Mouse (Mus musculus): Measurements from ENCODE around the gene Rap1a. TPM values are rescaled to one million over a fixed set of nuclear protein-coding genes. Genes with fewer than 3 reads are reported as not detected.

Gene Rap1a
- polyA plus RNA-seq, 1 experiment from 2014 or later, result 81.6 TPM

GRCm38 (mm10) chr3:105722510-105722909 lies 78.6 kb downstream of the Rap1a start:
- no peak for ATAC-seq (replicated peaks; ENCODE audit: low FRiP score, low TSS enrichment, low read depth)
- Histone ChIP-seq H3K9ac (ENCODE audit: low read length) (no peak overlapping the region), H3K27me3 (replicated peaks; ENCODE audit: control insufficient read depth, insufficient read depth, low read length) (no peaks in the 10 kb centered on the region)

GRCm38 (mm10) chr3:105721681-105722201 lies 79.4 kb downstream of the Rap1a start:
- Histone ChIP-seq H3K27ac (ENCODE audit: low read depth) (no peak overlapping the region), H3K36me3 (ENCODE audit: control insufficient read depth, insufficient read depth, low read length) (peaks cover 5% of the 10 kb centered on the region; the same call in 1 of the 2 replicates), H3K9me3 (ENCODE audit: control insufficient read depth, low read length) (no peaks in the 10 kb centered on the region), H3K27me3 (replicated peaks; ENCODE audit: control insufficient read depth, insufficient read depth, low read length) (no peaks in the 10 kb centered on the region), H3K9ac (ENCODE audit: low read length) (no peak overlapping the region), H3K4me3 (ENCODE audit: low read depth, low read length) (no peak overlapping the region), H3K4me1 (replicated peaks; ENCODE audit: control insufficient read depth, insufficient read depth, low read length) (no peaks in the 10 kb centered on the region; the same call in 1 of the 2 replicates), H3K4me2 (ENCODE audit: low read length) (no peak overlapping the region)
- WGBS, result 70% methylated on average over 2 of the region's 2 CpGs
- DNase-seq (ENCODE audit: low spot score) (no peak), ATAC-seq (replicated peaks; ENCODE audit: low FRiP score, low TSS enrichment, low read depth) (no peak)

More at GRCm38 (mm10) chr3:105722510-105722909, 78.6 kb downstream of the Rap1a start:
- Histone ChIP-seq H3K27ac (ENCODE audit: low read depth) (no peak overlapping the region), H3K4me3 (ENCODE audit: low read depth, low read length) (no peak overlapping the region), H3K4me2 (ENCODE audit: low read length) (no peak overlapping the region), H3K9me3 (ENCODE audit: control insufficient read depth, low read length) (no peaks in the 10 kb centered on the region), H3K36me3 (ENCODE audit: control insufficient read depth, insufficient read depth, low read length) (peaks cover 9% of the 10 kb centered on the region), H3K4me1 (replicated peaks; ENCODE audit: control insufficient read depth, insufficient read depth, low read length) (no peaks in the 10 kb centered on the region; the same call in 1 of the 2 replicates)
- no peak for DNase-seq (ENCODE audit: low spot score)
- 88% methylated on average over 3 of the region's 3 CpGs for WGBS

GRCm38 (mm10) chr3:105720514-105720913 lies 80.6 kb downstream of the Rap1a start:
- no peaks in the 10 kb centered on the region for H3K27me3 ChIP-seq (replicated peaks; ENCODE audit: control insufficient read depth, insufficient read depth, low read length)
- no peak for ATAC-seq (replicated peaks; ENCODE audit: low FRiP score, low TSS enrichment, low read depth)
- no peaks in the 10 kb centered on the region for H3K9me3 ChIP-seq (ENCODE audit: control insufficient read depth, low read length)
- H3K4me3 ChIP-seq (ENCODE audit: low read depth, low read length), result no peak overlapping the region
- H3K36me3 ChIP-seq (ENCODE audit: control insufficient read depth, insufficient read depth, low read length), result peaks cover 5% of the 10 kb centered on the region; the same call in 1 of the 2 replicates
- H3K4me1 ChIP-seq (replicated peaks; ENCODE audit: control insufficient read depth, insufficient read depth, low read length), result no peaks in the 10 kb centered on the region; the same call in 1 of the 2 replicates
- 66% methylated on average over 4 of the region's 4 CpGs for WGBS
- no peak overlapping the region for H3K4me2 ChIP-seq (ENCODE audit: low read length)
- DNase-seq (ENCODE audit: low spot score), result no peak
- H3K27ac ChIP-seq (ENCODE audit: low read depth), result no peak overlapping the region
- no peak overlapping the region for H3K9ac ChIP-seq (ENCODE audit: low read length)

GRCm38 (mm10) chr3:105719979-105720378 lies 81.2 kb downstream of the Rap1a start:
- no peaks in the 10 kb centered on the region for H3K27me3 ChIP-seq (replicated peaks; ENCODE audit: control insufficient read depth, insufficient read depth, low read length)
- WGBS, result 71% methylated on average over 4 of the region's 4 CpGs
- DNase-seq (ENCODE audit: low spot score), result no peak
- ATAC-seq (replicated peaks; ENCODE audit: low FRiP score, low TSS enrichment, low read depth), result no peak
- H3K27ac ChIP-seq (ENCODE audit: low read depth), result no peak overlapping the region
- H3K4me3 ChIP-seq (ENCODE audit: low read depth, low read length), result no peak overlapping the region
- no peak overlapping the region for H3K9ac ChIP-seq (ENCODE audit: low read length)
- H3K4me1 ChIP-seq (replicated peaks; ENCODE audit: control insufficient read depth, insufficient read depth, low read length), result no peaks in the 10 kb centered on the region; the same call in 1 of the 2 replicates
- H3K9me3 ChIP-seq (ENCODE audit: control insufficient read depth, low read length), result no peaks in the 10 kb centered on the region
- H3K4me2 ChIP-seq (ENCODE audit: low read length), result no peak overlapping the region
- peaks cover 5% of the 10 kb centered on the region; the same call in 1 of the 2 replicates for H3K36me3 ChIP-seq (ENCODE audit: control insufficient read depth, insufficient read depth, low read length)

GRCm38 (mm10) chr3:105718746-105719145 lies 82.4 kb downstream of the Rap1a start:
- H3K4me3 ChIP-seq (ENCODE audit: low read depth, low read length), result no peak overlapping the region
- H3K4me2 ChIP-seq (ENCODE audit: low read length), result no peak overlapping the region
- DNase-seq (ENCODE audit: low spot score) (peak; percentile 46), ATAC-seq (replicated peaks; ENCODE audit: low FRiP score, low TSS enrichment, low read depth) (no peak)
- no peaks in the 10 kb centered on the region for H3K27me3 ChIP-seq (replicated peaks; ENCODE audit: control insufficient read depth, insufficient read depth, low read length)
- H3K27ac ChIP-seq (ENCODE audit: low read depth), result no peak overlapping the region
- H3K9ac ChIP-seq (ENCODE audit: low read length), result no peak overlapping the region
- WGBS, result 45% methylated on average over 4 of the region's 4 CpGs
- no peaks in the 10 kb centered on the region for H3K36me3 ChIP-seq (ENCODE audit: control insufficient read depth, insufficient read depth, low read length)
- no peaks in the 10 kb centered on the region for H3K9me3 ChIP-seq (ENCODE audit: control insufficient read depth, low read length)
- H3K4me1 ChIP-seq (replicated peaks; ENCODE audit: control insufficient read depth, insufficient read depth, low read length), result no peaks in the 10 kb centered on the region; the same call in 1 of the 2 replicates

GRCm38 (mm10) chr3:105717856-105718555 lies 83.1 kb downstream of the Rap1a start:
- Histone ChIP-seq H3K4me1 (replicated peaks; ENCODE audit: control insufficient read depth, insufficient read depth, low read length) (no peaks in the 10 kb centered on the region; the same call in 1 of the 2 replicates), H3K27me3 (replicated peaks; ENCODE audit: control insufficient read depth, insufficient read depth, low read length) (no peaks in the 10 kb centered on the region), H3K27ac (ENCODE audit: low read depth) (no peak overlapping the region), H3K4me2 (ENCODE audit: low read length) (no peak overlapping the region), H3K9ac (ENCODE audit: low read length) (no peak overlapping the region), H3K9me3 (ENCODE audit: control insufficient read depth, low read length) (no peaks in the 10 kb centered on the region), H3K36me3 (ENCODE audit: control insufficient read depth, insufficient read depth, low read length) (no peaks in the 10 kb centered on the region), H3K4me3 (ENCODE audit: low read depth, low read length) (no peak overlapping the region)
- WGBS, result 74% methylated on average over 11 of the region's 11 CpGs
- DNase-seq (ENCODE audit: low spot score) (no peak), ATAC-seq (replicated peaks; ENCODE audit: low FRiP score, low TSS enrichment, low read depth) (no peak)

GRCm38 (mm10) chr3:105716353-105717000 lies 84.7 kb downstream of the Rap1a start:
- H3K9ac ChIP-seq (ENCODE audit: low read length), result no peak overlapping the region
- no peak overlapping the region for H3K27ac ChIP-seq (ENCODE audit: low read depth)
- no peak overlapping the region for H3K4me3 ChIP-seq (ENCODE audit: low read depth, low read length)
- H3K9me3 ChIP-seq (ENCODE audit: control insufficient read depth, low read length), result no peaks in the 10 kb centered on the region
- H3K27me3 ChIP-seq (replicated peaks; ENCODE audit: control insufficient read depth, insufficient read depth, low read length), result no peaks in the 10 kb centered on the region
- ATAC-seq (replicated peaks; ENCODE audit: low FRiP score, low TSS enrichment, low read depth) (no peak), DNase-seq (ENCODE audit: low spot score) (no peak)
- no peaks in the 10 kb centered on the region for H3K36me3 ChIP-seq (ENCODE audit: control insufficient read depth, insufficient read depth, low read length)
- no peaks in the 10 kb centered on the region; the same call in 1 of the 2 replicates for H3K4me1 ChIP-seq (replicated peaks; ENCODE audit: control insufficient read depth, insufficient read depth, low read length)
- no peak overlapping the region for H3K4me2 ChIP-seq (ENCODE audit: low read length)
- WGBS, result 65% methylated on average over 18 of the region's 18 CpGs

GRCm38 (mm10) chr3:105714820-105715167 lies 86.3 kb downstream of the Rap1a start:
- H3K4me1 ChIP-seq (replicated peaks; ENCODE audit: control insufficient read depth, insufficient read depth, low read length), result no peaks in the 10 kb centered on the region; the same call in 1 of the 2 replicates

More at GRCm38 (mm10) chr3:105714820-105715167, 86.3 kb downstream of the Rap1a start:
- H3K27ac ChIP-seq (ENCODE audit: low read depth), result no peak overlapping the region
- H3K4me2 ChIP-seq (ENCODE audit: low read length), result no peak overlapping the region
- DNase-seq (ENCODE audit: low spot score) (no peak), ATAC-seq (replicated peaks; ENCODE audit: low FRiP score, low TSS enrichment, low read depth) (no peak)
- no peaks in the 10 kb centered on the region for H3K27me3 ChIP-seq (replicated peaks; ENCODE audit: control insufficient read depth, insufficient read depth, low read length)
- no peaks in the 10 kb centered on the region for H3K9me3 ChIP-seq (ENCODE audit: control insufficient read depth, low read length)
- no peaks in the 10 kb centered on the region for H3K36me3 ChIP-seq (ENCODE audit: control insufficient read depth, insufficient read depth, low read length)
- no peak overlapping the region for H3K9ac ChIP-seq (ENCODE audit: low read length)
- no peak overlapping the region for H3K4me3 ChIP-seq (ENCODE audit: low read depth, low read length)

All from intestine, embryonic 14.5 days (tissue).